Mouse (Mus musculus) stomach, postnatal 0 days (tissue): ENCODE measurements around the gene Magi2.
"Not testable (repeated sequence)": the region's sequence is repeated elsewhere in the genome, so short reads cannot be mapped to it uniquely, and the experiment has no call there.

Experiments
- CTCF ChIP-seq: IDR thresholded peaks from 2 replicates; pipeline ENCODE4 v1.5.1; 2016; ENCODE audit warnings: antibody characterized with exemption, low read depth, mild to moderate bottlenecking, moderate library complexity
- EP300 ChIP-seq: optimal IDR thresholded peaks from 2 replicates; pipeline ENCODE3; 2016; ENCODE audit warnings: antibody characterized with exemption

- TF ChIP-seq EP300, CTCF: not testable (repeated sequence)
These were observed 1479.8 kb downstream of the Magi2 start for GRCm38 (mm10) chr5:20706322-20707282.
